Mouse (Mus musculus) 3T3-L1 (cell line): ENCODE measurements around the gene Rab11b.
A peak's percentile ranks its signal among the peaks of the same experiment; 100 is the strongest.
"Not testable (repeated sequence)": the region's sequence is repeated elsewhere in the genome, so short reads cannot be mapped to it uniquely, and the experiment has no call there.

Experiments
- DNase-seq: peaks from one replicate; pipeline ENCODE4 v3.0.0-alpha.2; 2015; ENCODE audit warnings: low read depth, low spot score

The Rab11b gene

DNA sequence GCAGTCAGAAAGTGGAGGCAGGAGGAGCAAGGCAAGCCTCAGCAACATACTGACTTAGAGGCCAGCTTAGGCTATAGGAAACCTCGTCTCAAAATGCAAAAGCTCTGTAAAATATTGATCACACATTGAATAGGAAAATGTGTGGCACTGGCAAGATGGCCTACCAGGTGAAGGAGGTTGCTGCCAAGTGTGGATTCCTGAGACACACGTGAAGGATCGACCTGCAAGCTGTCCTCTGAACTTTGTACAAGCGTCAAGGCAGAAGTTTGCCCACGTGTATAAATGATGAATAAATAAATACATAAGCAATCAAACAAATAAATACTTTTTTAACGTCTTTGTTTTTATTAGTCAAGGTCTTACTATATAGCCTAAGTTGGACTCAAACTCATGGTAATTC is 13.1 kb upstream of the Rab11b start:
- DNase-seq, result no peak

DNA sequence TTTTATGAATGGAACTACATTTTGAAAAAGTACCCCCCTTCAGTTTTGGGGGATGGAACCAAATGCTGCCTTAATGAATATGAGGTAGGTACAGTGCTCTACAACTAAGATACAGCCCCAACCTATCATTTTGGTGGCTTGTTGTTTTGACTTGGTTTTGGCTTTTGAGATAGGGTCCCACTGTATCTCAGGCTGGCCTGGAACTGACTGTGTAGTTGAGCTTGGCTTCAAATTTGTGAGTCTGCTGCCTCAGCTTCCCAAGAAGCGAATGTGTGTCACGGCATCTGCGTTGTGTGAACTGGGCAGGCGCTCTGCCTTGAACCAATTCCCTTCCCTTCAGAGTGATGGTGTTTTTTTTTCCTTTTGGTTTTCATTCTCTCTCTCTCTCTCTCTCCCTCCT is 11.3 kb upstream of the Rab11b start:
- no peak for DNase-seq

DNA sequence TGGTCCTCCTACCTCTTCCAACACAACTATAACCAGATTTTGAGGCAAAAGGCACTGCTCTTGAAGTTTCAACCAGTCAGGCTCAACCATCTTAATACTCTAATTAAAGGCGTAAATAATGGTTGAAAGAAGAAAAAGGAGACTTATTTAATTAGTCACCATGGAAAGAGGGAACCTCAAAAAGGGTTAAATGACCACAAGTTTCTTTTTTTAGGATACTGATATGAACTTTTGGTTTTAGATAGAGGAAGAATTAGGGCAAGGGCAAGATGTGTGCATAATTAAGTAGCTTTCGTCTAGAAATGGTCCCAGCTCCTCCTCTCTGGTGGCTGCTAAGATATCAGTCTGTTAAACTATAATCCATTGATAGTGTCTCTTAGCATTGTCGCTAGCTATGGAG is 6.1 kb upstream of the Rab11b start:
- no peak for DNase-seq

DNA sequence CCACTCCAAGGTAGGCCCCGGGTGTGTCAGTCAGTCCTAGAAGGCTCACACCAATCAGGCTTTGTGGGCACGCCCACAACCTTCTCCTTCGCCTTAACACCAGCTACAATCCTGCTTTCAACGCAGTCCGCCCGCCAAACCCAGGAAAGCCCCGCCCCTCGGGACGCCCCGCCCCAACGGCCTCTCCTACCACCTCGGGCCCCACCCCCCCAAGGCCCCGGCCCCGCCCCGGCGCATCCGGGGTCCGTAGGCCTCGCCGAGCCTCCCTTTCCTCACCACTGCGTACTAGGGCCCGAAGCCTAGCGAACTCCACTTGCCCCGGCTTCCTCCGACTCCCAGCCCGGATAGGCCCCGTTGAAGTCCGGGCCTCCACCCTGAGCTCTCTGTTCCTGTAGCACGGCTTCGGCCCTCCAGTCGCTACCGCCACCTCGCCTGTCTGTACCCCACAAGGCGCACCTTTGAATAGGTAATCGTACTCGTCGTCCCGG is 519 bp downstream of the Rab11b start:
- peak; percentile 96 for DNase-seq

DNA sequence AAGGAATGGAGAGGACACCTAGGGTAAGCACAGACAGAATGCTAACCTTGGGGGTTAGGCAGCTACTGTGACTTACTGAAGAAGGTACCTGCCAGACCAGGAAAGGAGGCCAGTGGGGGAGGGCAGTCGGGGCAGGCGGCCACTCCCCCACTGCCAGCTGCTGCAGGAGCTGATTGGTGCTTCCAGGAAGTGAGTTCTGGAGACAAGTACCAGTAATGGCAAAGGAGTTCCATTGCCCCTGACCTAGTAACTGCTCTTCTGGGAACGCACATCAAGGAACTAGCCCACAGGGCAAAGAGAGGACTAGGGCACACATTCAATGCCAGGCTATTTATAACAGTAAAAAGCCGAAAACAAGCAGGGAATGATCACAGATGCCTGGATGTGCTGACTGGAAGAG is 3.1 kb downstream of the Rab11b start:
- no peak for DNase-seq

DNA sequence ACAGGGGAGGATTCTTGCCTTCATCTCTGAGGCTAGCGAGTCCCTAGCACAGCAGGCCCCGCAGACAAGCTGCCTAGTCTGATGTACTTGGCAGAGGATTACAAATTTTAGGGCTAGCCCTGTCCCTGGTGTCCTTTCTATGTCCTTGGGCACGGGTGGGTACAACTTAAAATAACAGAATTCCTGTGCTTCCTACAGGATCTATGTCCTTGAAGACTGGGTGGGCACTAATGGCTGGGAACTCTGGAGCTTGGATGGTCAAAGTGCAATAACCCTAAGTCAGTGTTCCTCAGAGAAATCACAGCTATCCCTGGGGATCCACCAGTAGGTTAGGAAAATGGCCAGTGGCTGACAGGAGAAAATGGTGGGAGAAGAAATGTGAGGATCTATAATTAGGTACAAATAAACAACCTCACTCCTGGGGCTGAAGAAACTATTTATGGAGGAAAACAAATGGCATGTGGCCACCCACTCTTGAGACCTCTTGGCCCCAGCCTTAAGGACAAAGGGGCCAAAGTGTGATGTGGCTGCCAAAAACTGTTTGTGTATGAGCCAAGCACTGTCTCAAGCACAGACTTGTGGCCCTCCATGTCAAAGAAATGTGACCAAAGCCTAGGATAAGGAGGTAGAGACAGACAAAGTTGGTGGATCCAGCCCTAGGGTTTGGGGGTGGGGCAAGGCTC is 4.1 kb downstream of the Rab11b start:
- DNase-seq, result no peak

DNA sequence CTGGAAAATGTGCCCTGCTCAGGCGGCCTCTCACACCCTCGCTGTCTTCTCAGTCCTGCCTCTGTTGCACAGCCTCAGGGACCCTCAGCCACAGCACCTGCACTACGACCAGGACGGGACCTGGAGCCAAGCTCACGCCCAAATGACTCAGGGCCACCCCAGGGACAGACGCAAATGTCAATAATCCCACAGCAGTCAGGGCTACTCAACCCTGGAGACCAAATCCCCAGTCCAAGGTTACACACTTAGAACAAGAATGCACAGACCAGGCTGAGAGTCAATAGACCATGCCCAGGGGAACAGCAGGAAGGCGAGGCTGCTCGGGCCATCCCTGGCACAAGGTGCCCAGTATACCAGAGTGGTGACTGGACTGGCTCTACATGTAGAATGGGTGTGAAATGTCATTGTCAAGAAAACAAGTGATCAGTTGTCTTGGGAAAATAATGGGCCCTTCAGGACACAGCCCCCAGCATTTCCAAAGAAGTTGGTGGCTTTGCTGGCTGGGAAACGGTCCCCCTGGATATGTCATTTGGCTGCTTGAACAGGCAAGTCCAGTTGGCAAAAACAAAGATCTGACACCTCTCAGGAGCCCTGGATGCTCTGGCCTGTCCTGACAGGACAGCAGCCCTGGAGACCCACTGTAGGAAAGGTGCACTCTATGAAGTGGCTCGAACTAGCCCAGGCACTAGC is 4.8 kb downstream of the Rab11b start:
- DNase-seq, result no peak

DNA sequence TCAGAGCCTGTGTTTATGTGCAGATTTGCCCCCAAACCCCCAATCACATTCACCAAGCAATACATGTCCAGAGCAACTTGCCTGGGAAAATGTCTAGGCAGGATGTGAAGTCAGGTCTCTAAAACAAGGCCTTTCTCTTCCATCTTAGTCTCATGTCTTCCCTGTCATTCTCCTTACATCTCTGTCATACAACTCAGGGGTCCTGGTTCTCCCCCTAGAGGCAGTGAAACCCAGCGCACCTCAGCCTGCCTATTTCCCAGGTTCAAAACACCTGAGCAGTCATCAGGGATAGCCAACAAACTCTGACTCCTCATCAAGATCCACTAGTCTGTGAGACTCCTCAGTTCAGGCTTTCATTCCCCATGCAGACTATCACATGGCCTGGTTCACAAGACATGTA is 5.7 kb downstream of the Rab11b start:
- DNase-seq, result no peak

DNA sequence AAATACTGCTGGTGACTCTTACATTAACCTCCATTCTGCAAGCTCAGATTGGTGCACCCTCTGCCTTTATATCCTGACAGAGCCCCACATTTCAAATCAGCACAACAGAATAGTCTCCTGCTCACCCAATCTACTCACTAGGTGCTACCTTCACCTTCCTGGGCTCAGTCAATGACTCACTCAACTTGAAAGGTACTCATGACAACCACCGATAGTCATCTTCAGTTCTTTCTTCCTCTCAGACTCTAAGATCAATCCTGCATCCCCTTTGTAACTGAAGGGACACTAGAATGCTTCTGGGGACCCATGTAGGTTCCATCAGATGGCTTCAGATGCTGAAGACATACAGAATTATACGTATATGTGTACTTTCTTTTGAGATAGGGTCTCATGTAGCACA is 8.0 kb downstream of the Rab11b start:
- no peak for DNase-seq

DNA sequence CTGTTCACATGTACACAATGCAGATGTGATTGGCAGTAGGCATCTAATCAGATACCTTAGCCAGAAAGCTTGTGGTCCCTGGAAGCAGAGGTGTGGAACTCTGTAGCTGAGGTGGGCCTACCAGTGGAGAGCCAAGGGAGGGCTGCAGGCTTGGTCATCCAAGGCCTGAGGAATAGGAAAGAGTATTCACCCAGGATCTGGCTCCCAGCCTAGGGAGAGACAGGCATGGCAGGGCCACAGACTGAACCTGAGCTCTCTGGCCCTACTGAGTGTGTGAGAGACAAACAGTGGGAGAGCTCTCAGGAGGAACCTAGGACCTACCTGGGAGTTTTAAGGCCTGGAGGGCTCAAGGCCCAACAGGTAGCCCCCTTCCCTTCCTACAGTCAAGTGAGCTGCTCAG is 9.1 kb downstream of the Rab11b start:
- DNase-seq, result no peak

DNA sequence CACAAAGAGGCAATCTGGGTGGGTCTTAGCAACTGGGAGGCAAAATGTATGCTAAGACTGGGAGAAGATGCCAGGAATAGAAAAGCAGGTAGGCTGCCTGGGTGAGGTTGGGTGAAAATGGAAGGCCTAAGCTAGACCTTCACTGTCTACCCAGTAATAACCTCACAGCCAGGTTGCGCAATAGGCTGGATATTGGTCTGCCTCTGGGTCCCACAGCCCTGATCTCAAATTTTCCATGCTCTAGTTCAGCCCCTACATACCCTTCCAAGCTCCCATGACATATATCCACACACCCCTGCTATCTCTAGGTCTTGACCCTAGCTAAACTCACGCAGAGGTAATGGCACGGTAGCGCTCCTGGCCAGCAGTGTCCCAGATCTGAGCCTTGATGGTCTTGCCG is 10.9 kb downstream of the Rab11b start:
- DNase-seq, result no peak

DNA sequence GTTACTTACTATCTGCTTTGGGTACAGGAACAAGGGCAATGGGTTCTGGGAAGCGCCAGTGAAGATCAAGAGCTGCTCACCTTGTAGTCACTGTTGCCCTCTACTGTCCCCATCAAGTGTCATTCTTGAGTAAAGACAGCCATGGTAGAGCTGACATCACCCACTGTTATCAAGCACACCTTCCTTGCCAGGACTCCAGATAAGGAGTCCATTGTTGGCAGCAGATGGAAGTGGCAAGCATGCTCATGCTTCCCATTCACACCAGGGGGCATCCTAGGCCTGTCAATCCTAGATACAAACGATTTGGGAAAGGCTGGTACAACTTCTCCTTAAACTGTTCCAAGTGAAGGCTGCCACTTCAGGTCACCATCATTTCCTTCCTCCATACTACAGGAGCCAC is 14.3 kb downstream of the Rab11b start:
- DNase-seq, result peak; percentile 83

DNA sequence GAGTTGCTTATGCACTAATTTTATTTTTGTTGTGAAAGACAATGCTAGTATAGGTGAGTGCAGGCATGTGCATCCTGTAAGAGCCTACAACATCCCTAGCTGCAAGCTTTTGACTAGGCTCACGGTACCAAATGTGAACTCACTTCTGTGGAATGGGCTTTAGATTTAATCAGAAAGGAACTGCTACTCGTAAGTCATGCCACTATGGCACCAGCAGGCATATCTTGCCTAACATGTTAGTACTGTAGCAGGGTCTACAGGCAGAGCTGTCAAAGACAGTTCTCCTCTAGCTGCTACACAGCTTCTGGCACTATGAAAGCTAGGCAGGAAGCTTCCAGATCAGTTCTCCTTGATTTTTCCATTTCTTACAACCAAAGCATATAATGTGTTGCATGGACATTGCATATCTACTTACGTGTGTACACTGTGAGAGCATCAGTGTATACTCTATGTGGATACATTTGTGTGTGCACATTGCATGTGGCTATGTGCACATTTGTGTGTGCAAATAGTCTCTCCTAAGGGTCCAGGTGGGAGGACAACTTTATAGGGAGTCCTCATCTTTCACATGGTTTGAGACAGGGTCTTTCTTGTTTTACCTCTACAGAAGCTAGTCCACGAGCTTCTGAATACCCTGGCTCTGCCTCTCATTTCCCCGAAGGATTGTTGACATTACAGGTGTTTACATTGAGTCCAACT is 15.5 kb downstream of the Rab11b start:
- DNase-seq, result no peak

DNA sequence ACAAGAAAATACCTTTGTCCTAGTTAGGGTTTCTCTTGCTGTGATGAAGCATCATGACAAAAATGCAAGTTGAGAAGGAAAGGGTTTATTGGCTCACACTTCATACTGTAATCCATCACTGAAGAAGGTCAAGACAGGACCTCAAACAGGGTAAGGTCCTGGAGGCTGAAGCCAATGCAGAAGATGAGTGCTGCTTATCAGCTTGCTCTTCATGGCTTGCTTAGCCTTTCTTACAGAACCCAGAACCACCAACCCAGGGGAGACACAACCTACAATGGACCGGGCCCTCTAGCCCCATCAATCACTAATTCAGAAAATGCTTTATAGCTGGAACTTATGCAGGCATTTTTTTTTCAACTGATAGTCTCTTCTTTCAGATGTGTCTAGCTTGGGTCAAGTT is 17.9 kb downstream of the Rab11b start:
- DNase-seq, result no peak

DNA sequence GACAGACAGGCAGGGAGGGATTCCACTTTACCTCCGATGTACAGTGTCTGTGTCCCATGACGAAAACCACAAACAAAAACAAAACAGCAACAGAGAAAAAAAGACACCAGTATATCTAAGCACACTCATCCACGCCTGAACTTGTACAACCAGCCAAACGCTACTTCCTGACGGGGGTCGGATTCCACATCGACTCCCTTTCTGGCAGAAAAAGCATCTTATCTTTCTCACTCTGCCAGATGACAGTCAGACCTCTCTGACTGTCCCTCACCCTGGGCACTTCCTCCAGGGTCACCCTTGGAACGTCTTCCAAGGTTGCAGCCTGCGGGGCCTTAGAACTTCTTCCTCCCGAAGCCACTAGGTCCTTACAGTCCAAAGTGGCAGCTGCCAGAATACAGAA is 26.8 kb downstream of the Rab11b start:
- DNase-seq, result not testable (repeated sequence)

DNA sequence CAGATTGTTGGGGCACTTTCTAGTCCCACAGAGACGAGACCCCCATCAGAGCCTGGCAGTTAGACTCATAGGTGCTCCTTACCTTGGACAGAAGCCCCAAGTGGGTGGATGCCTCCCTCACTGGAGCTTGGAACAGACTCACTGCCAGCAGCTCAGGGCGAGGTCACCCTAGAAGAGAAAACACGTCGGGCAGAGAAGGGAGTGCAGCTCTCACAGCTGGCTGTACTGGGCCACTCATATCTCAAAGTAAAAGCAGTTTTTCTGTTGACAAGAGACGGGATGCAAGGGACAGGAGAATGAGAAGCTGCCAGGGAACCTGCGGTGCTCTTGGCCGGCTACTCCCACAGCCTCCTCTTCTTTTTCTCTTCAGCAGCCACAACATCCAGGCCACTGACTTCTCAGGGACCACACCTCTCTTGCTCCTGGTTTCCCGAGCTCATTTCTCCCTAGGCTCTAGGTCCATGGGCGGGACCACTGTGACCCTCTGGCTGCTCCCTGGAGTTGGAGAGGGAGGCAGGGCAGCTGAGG is 27.7 kb downstream of the Rab11b start:
- DNase-seq, result not testable (repeated sequence)

DNA sequence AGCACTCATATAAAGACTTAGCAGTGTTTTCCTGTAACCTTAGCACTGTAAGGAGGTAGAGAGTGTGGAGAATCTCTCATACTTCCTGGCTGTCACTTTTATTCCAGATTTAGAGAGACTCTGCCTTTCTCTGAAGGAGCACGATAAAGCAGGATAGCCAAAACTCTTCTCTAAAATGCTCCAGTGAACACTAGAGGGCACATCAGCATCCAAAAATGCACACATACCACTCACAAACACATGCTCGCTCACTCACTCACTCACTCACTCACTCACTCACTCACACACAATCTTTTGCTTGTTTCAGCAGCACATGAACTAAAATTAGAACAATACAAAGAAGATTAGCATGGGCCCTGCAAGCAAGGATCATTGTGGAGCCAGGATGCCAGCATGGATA is 31.1 kb downstream of the Rab11b start:
- DNase-seq, result peak; percentile 72

DNA sequence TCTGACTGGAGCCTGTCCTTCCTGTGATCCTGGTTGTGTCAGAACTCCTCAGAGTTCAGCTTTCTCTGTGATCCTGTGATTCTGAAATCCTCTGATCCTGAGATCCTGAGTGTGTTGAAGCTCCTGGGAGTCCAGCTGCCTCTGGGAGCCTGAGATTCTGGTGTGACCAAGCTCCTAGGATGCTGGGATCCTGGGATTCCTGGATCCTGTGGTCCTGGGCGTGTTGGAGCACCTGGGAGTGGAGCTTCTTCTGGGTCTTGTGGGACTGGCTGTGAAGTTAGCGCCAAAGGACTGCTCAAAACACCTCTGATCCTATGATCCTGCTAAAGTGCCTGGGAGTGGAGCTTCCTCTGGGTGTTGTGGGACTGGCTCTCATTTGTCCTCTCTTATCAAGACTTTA is 31.9 kb downstream of the Rab11b start:
- DNase-seq, result no peak

DNA sequence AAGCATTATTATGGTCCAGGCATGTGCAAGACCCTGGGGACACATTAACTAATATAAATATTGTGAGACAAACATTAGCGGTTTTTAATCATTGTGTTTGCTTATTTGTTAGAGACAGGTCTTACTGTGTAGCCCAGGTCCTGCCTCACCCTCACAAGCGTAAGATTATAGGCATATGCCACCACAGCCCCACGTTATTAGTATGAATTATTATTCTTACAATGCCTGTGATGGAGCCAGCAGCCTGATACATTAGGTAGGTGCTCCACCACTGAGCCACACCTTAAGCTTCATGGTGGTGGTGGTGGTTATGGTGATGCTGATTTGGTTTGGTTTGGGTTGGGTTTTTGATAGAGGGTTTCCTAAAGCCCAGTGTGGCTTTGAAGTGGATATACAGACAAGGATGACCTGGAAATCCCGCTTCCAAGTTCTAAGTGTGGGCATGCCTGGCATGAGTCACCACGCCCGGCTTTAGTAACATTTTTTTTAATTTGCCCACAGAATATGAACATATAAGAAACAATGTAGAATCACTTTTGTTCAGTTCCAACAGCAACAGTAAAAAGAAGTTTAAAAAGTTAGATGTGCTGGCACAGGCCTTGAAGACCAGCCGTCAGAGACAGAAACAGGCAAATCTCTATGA is 40.5 kb downstream of the Rab11b start:
- peak; percentile 38 for DNase-seq

DNA sequence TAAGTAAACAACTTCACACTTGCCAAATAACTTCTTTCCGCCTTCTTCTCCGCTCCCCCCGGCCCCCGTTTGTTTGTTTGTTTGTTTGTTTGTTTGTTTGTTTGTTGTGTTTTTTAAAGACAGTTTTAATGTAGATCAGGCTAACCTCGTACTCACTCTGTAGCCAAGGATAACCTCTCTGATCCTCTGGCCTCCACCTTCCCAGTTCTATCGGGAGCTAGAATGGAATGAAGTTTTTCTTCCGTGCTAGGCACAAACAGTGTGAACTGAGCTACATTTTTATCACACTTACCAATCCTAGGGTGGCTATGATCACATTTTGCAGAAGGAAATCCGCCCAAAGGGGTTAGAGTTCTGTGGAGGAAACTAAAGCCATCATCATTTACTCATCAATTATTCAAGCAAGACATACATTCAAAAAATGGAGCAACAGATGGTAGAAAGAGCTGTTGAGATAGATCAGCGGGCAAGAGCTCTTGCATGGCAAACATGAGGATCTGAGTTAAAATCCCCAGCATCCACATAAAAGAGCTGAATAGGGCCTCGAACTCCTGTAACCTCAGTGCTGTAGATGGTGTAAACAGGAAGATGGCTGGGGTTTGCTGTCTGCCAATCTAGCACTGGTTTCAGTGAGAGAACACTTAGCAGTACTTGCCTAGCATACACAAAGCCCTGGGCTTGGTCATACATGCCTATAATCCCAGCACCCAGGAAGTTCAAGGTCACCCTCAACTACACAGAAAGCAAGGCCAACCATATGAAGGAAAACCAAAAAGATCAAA is 41.2 kb downstream of the Rab11b start:
- no peak for DNase-seq

DNA sequence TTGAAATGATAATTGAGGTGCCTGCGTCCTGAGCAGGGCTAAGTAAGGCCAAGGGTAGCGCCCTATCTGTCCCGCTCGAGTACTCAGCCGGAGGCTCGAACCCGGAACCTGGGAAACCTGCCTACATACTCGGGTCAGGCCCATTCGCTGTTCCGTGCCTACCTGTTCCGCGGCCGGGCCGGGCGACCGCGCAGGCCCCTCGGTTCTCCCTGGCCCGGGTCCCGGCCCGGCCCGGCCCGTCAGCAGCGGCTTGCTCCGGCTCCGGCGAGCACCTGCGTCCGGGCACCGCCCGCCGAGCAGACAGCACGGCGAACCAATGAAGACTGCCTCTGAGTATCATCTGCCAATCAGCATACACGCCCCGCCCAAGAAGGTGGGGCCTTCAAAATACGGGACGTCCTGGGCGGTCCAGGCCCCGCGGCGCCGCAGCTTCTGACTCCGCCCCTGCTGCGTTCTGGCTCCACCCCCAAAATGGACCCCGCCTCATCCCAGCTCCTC is 41.9 kb downstream of the Rab11b start, which contains the start of gene March2:
Gene March2, minus strand, starts transcription at position 287 of the 498 bp plus-strand sequence.
- peak; percentile 97 for DNase-seq
